Mouse (Mus musculus) megakaryocyte progenitor cell, adult 5-6 weeks (primary cell): ENCODE data around the gene Nos1. TPM values are rescaled to one million over a fixed set of nuclear protein-coding genes. Genes with fewer than 3 reads are reported as not detected.

Experiments
- ATAC-seq: replicated peaks from 2 replicates; pipeline ENCODE4 v1.8.0; 2016; ENCODE audit warnings: mild to moderate bottlenecking, moderate TSS enrichment, inconsistent platforms; ENCODE audit not compliant: poor library complexity
- total RNA-seq, 2 experiments: library from RNA; stranded (forward) in 1 of 2; stranded (reverse) in 1 of 2; fragments of 157-497, 149-512 nt in 1 of 2; fragments of 200-1000 nt in 1 of 2; gene quantifications; 2 replicates each; pipeline versions ENCODE4 v1.2.3 to v1.2.4; 2015 to 2017

Nos1 gene
- total RNA-seq, 2 experiments from 2014 or later, result 0.04 TPM; not detected in 1

DNA sequence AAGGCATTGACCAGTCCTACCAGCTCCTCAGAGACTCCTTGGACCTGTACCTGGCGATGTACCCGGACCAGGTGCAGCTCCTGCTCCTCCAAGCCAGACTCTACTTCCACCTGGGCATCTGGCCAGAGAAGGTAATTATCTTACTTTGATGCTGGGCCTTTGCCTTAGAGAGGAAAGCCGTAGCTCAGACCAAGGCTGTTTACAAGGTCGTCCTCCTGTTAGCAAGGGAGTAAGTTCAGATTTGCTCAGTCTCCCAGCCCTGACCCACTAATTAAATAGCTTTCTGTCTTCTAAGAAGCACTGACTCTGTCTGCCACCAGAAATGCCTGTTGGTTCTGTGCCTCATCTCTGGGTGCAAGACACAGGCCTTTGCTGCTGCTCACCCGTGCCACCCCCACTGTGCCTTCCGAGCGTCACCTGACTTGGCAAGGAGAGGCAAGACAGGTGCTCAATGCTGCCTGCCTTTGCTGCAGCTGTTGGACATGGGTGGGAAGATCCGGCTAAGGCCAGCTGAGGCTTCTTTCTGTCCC lies 214.6 kb downstream of the Nos1 start:
- no peak for ATAC-seq

DNA sequence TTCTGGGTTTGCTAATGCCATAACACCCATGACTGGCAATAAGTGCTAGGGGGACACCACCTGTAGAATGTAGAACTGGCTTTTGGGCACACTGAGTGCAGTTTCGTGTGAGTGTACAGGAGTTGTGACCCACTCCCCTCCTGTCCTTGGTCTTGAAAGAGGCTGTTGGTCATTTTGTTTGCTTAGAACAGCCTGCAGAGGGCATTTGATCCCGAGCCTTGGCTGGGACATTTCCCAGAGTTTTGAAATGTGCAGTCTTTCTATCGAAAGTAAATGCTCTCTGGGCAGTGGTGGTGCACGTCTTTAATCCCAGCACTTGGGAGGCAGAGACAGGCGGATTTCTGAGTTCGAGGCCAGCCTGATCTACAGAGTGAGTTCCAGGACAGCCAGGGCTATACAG lies 215.1 kb downstream of the Nos1 start:
- ATAC-seq, result no peak

- ATAC-seq, result no peak
These were observed 215.7 kb downstream of the Nos1 start for GRCm38 (mm10) chr5:117996581-117996980.

DNA sequence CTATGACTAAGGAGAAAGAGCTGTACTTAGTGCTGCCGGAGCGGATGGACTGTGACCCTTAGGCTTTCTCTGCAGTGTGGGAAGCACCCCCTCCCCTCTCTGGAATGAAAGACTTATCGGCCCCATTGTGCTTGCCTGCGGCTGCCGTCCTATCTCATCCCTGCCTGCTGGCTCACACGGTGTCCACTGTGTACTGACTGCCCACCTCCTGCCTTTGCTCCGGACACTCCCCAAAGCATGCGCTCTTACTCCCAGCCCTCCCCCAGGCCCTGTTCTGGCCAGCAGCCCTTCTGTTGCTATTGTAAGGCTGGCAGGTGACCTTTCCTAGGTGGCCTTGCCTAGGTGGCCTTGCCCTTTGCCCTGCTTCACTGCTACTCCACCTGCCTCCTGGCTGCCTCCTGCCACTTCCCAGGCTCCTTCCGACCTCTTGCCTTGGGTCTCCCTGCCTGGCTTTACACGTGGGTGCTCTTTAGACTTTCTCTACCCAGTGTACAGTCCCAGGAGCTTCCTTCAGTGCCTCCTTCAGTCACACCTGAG lies 216.7 kb downstream of the Nos1 start:
- no peak for ATAC-seq

GRCm38 (mm10) chr5:117999061-117999460 lies 218.2 kb downstream of the Nos1 start:
- ATAC-seq, result no peak

- ATAC-seq, result no peak
These were observed 218.8 kb downstream of the Nos1 start for GRCm38 (mm10) chr5:117999584-117999983.

GRCm38 (mm10) chr5:118002059-118002458 lies 221.2 kb downstream of the Nos1 start:
- ATAC-seq, result peak; percentile 85

DNA sequence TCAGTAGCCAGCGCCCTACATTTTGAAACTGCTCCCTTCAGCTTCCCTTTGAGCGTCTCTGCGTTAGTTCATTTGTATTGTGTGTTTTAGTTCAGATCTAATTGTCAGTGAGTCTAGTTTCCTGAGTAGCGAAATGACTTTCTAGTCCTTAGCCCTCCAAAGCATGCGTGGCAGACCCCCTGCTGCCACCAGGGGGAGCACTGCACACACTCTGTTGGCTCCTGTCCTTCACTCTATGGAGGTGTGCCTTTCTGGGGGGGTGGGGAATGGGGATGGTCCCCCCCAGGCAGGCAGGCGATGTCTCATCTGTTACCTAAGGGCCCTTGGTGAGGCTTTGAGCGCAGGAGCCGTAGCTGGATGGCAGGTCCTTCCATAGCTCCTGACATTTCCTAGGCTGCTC lies 223.8 kb downstream of the Nos1 start:
- peak; percentile 68 for ATAC-seq

- no peak for ATAC-seq
These were observed 224.9 kb downstream of the Nos1 start for GRCm38 (mm10) chr5:118005728-118006127.

DNA sequence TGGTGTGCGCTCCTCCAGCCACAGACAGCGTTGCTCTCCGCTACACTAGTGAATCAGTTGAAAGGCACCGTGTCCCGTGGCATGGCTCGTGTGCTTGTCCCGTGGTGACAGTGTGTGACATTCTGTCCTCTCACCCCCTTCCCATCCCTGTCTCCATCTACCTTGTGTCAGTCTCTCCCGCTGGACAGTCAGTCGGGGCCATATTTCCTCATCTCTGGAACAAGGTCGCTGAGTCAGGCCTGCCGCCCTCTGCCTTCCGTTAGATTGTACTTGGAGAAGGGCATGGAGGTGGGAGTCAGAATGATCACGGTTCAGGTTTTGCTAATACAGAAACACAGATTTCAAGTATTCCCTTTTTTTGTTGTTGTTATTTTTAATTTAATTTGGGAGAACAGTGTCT lies 227.5 kb downstream of the Nos1 start:
- no peak for ATAC-seq

Other genes with a start within 250 kb of the Nos1 start
- gene Fbxo21, start 195.7 kb downstream of the Nos1 start, total RNA-seq (2015), result 7.8 and 10.9 TPM in 2 replicates
- 13.1 and 13.8 TPM in 2 replicates for gene Fbxo21, start 195.7 kb downstream of the Nos1 start, total RNA-seq (2017)
- 0.25 and 0.42 TPM in 2 replicates for gene Tesc, start 246.7 kb downstream of the Nos1 start, total RNA-seq (2015)
- not detected in 2 replicates for gene Tesc, start 246.7 kb downstream of the Nos1 start, total RNA-seq (2017)